Mouse (Mus musculus) hindbrain, embryonic 13.5 days (tissue): ENCODE measurements at regions not wholly inside any gene's neighbourhood (a gene's known extent, or its start where the extent isn't known, plus 50 kb on each side); places are given as distances from the start of the nearest gene placed in this dataset.

Source experiments
- ATAC-seq: fragments of 200-750 bp; cut with Nextera tagmentation; 2 replicates; pipeline ENCODE4 v1.8.0; 2017; ENCODE audit warnings: moderate TSS enrichment; ENCODE audit not compliant: low FRiP score
- H3K27ac ChIP-seq: fragments of 300-500 bp; sonication (generic); 2 replicates; pipeline ENCODE4 v1.5.1; 2015; ENCODE audit warnings: inconsistent platforms, mild to moderate bottlenecking, moderate library complexity
- H3K27me3 ChIP-seq: fragments of 300-500 bp; sonication (generic); 2 replicates; pipeline ENCODE4 v1.6.1; 2015; ENCODE audit warnings: mild to moderate bottlenecking, inconsistent platforms
- H3K36me3 ChIP-seq: fragments of 300-500 bp; sonication (generic); 2 replicates; pipeline ENCODE4 v1.6.1; 2015; ENCODE audit warnings: mild to moderate bottlenecking, inconsistent platforms
- H3K4me1 ChIP-seq: fragments of 300-500 bp; sonication (generic); replicated peaks from 2 replicates; pipeline ENCODE4 v1.6.1; 2015; ENCODE audit warnings: inconsistent platforms
- H3K4me2 ChIP-seq: fragments of 300-500 bp; sonication (generic); 2 replicates; pipeline ENCODE4 v1.6.1; 2015; ENCODE audit warnings: inconsistent platforms, mild to moderate bottlenecking, moderate library complexity
- H3K4me3 ChIP-seq: fragments of 300-500 bp; sonication (generic); 2 replicates; pipeline ENCODE4 v1.5.1; 2015; ENCODE audit warnings: mild to moderate bottlenecking, inconsistent platforms
- H3K9ac ChIP-seq: fragments of 300-500 bp; sonication (generic); 2 replicates; pipeline ENCODE4 v1.6.1; 2015; ENCODE audit warnings: mild to moderate bottlenecking, inconsistent platforms
- H3K9me3 ChIP-seq: fragments of 300-500 bp; sonication (generic); 2 replicates; pipeline ENCODE4 v1.6.1; 2016; ENCODE audit warnings: inconsistent platforms
- WGBS: fragments of 180-500 bp; shearing (Covaris S2); methylation state at CpG from one replicate; pipeline ENCODE4 v1.1.7; 2015; 5-methylcytosine and 5-hydroxymethylcytosine counted together

- Histone ChIP-seq H3K4me1 (no peaks in the 10 kb centered on the region), H3K27ac (no peak overlapping the region), H3K36me3 (no peaks in the 10 kb centered on the region), H3K9ac (no peak overlapping the region), H3K4me3 (no peak overlapping the region), H3K27me3 (no peaks in the 10 kb centered on the region), H3K9me3 (no peaks in the 10 kb centered on the region), H3K4me2 (no peak overlapping the region)
- 99% methylated on average over 3 of the region's 3 CpGs for WGBS
- no peak for ATAC-seq
Observed at GRCm38 (mm10) chr8:41472233-41472632, 55.4 kb upstream of the Frg1 start.
